Mouse (Mus musculus) layer of hippocampus, adult 6 months (tissue): ENCODE data around the gene Gpr50. TPM values are rescaled to one million over a fixed set of nuclear protein-coding genes. Genes with fewer than 3 reads are reported as not detected.

Source experiments
- long read RNA-seq, 2 experiments: library from polyadenylated mRNA; unstranded; transcript quantifications; one replicate each; pipeline ENCODE4 v2.0.0; 2019 to 2020
- polyA plus RNA-seq: library from polyadenylated mRNA; unstranded; fragments of <200 nt; fragmentation: Nextera tagmentation; gene quantifications from 2 replicates; pipeline ENCODE4 v1.2.3, GENCODE M21; 2021

Gene Gpr50
- polyA plus RNA-seq, result 1.0 and 1.1 TPM in 2 replicates
- long read RNA-seq, experiment 1, result 0 reads
- long read RNA-seq, experiment 2, result 0 reads

DNA sequence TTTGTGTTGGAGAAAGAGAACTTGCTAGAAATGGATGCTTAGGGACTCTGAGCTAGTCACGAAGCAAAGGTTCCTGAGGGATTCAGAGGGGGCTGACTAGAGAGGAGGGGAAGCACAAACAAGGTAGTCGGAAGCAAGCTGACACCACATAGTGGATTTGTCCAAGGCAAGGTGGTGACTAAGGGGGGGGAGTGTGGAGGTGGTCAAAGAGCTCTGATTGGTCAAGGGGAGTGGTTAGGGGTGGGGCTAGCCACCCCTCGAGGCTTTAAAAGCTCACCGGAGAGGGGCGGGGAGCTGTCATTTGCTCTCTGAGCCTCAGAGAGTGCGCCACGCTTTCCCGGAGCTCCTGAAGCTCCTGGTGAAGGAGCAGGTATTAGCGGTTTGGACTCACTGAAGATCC, at the start of gene Gpr50:
Gpr50 (plus strand) TSS at position 294 of the 400 bp plus-strand sequence.

Other genes with a start within 250 kb of the Gpr50 start
- 30.7 and 41.6 TPM in 2 replicates for gene Cd99l2, start 170.8 kb upstream of the Gpr50 start, polyA plus RNA-seq
- 14.9 and 15.1 TPM in 2 replicates for gene Hmgb3, start 107.7 kb upstream of the Gpr50 start, polyA plus RNA-seq
- gene Vma21, start 152.3 kb downstream of the Gpr50 start, polyA plus RNA-seq, result 38.9 and 47.7 TPM in 2 replicates